Mouse (Mus musculus) midbrain, embryonic 11.5 days (tissue): ENCODE data around the gene Hivep2. TPM values are rescaled to one million over a fixed set of nuclear protein-coding genes. Genes with fewer than 3 reads are reported as not detected.
A peak's percentile ranks its signal among the peaks of the same experiment; 100 is the strongest.

ENCODE experiments used
- ATAC-seq: fragments of 200-750 bp; cut with Nextera tagmentation; 2 replicates; pipeline ENCODE4 v1.8.0; 2017; ENCODE audit warnings: moderate TSS enrichment, moderate library complexity; ENCODE audit not compliant: low FRiP score
- DNase-seq: peaks from one replicate; pipeline ENCODE4 v3.0.0; 2015; ENCODE audit warnings: low spot score; ENCODE audit errors: missing footprints
- H3K27ac ChIP-seq: fragments of 300-500 bp; sonication (generic); 2 replicates; pipeline ENCODE4 v1.5.1; 2014; ENCODE audit warnings: low read depth, low read length
- H3K27me3 ChIP-seq: fragments of 300-500 bp; sonication (generic); 2 replicates; pipeline ENCODE4 v1.6.1; 2014; ENCODE audit warnings: mild to moderate bottlenecking, low read length, moderate library complexity, mixed read lengths; ENCODE audit not compliant: control insufficient read depth, insufficient read depth
- H3K36me3 ChIP-seq: fragments of 300-500 bp; sonication (generic); 2 replicates; pipeline ENCODE4 v1.6.1; 2014; ENCODE audit warnings: mild to moderate bottlenecking, low read length, moderate library complexity, mixed read lengths; ENCODE audit not compliant: control insufficient read depth, insufficient read depth
- H3K4me1 ChIP-seq: fragments of 300-500 bp; sonication (generic); 2 replicates; pipeline ENCODE4 v1.6.1; 2014; ENCODE audit warnings: low read length; ENCODE audit not compliant: control insufficient read depth, insufficient read depth
- H3K4me2 ChIP-seq: fragments of 300-500 bp; sonication (generic); 2 replicates; pipeline ENCODE4 v1.6.1; 2014; ENCODE audit warnings: mild to moderate bottlenecking, moderate library complexity
- H3K4me3 ChIP-seq: fragments of 300-500 bp; sonication (generic); 2 replicates; pipeline ENCODE4 v1.5.1; 2014; ENCODE audit warnings: low read depth, low read length
- H3K9ac ChIP-seq: fragments of 300-500 bp; sonication (generic); 2 replicates; pipeline ENCODE4 v1.6.1; 2014; ENCODE audit warnings: low read length
- H3K9me3 ChIP-seq: fragments of 300-500 bp; sonication (generic); 2 replicates; pipeline ENCODE4 v1.6.1; 2016; ENCODE audit warnings: low read length; ENCODE audit not compliant: control insufficient read depth
- WGBS: fragments of 180-500 bp; shearing (Covaris S2); extraction: QIAGEN DNeasy Blood & Tissue Kit; methylation state at CpG from one replicate; pipeline ENCODE4 v1.1.7; 2014; 5-methylcytosine and 5-hydroxymethylcytosine counted together
- polyA plus RNA-seq: library from polyadenylated mRNA; unstranded; fragments of >200 nt; fragmentation: Nextera tagmentation; extraction: Ambion mirVana; gene quantifications from 2 replicates; pipeline ENCODE4 v1.2.1, GENCODE M21; 2014

Hivep2 gene
- polyA plus RNA-seq, 1 experiment from 2014 or later, result 5.4 TPM

GRCm38 (mm10) chr10:14101966-14102365, 136.1 kb downstream of the Hivep2 start:
- ATAC-seq (no peak), DNase-seq (no peak)
- Histone ChIP-seq H3K9me3 (no peaks in the 10 kb centered on the region), H3K27ac (no peak overlapping the region), H3K4me3 (no peak overlapping the region), H3K9ac (no peak overlapping the region), H3K4me2 (no peak overlapping the region), H3K36me3 (no peaks in the 10 kb centered on the region), H3K4me1 (no peaks in the 10 kb centered on the region), H3K27me3 (no peaks in the 10 kb centered on the region)
- WGBS, result 87% methylated on average over 5 of the region's 5 CpGs

GRCm38 (mm10) chr10:14107980-14108671, 142.3 kb downstream of the Hivep2 start:
- Histone ChIP-seq H3K36me3 (no peaks in the 10 kb centered on the region), H3K9me3 (no peaks in the 10 kb centered on the region), H3K4me2 (no peak overlapping the region), H3K27ac (no peak overlapping the region), H3K9ac (no peak overlapping the region), H3K4me3 (no peak overlapping the region), H3K4me1 (no peaks in the 10 kb centered on the region), H3K27me3 (no peaks in the 10 kb centered on the region)
- WGBS, result 80% methylated on average over 7 of the region's 7 CpGs
- ATAC-seq, result no peak
- DNase-seq, result peak; percentile 83

- no peak overlapping the region for H3K27ac ChIP-seq
- no peaks in the 10 kb centered on the region for H3K9me3 ChIP-seq
- ATAC-seq (no peak), DNase-seq (no peak)
- no peak overlapping the region for H3K9ac ChIP-seq
- no peaks in the 10 kb centered on the region for H3K36me3 ChIP-seq
- no peaks in the 10 kb centered on the region for H3K4me1 ChIP-seq
- H3K27me3 ChIP-seq, result no peaks in the 10 kb centered on the region
- H3K4me2 ChIP-seq, result no peak overlapping the region
- 84% methylated on average over 4 of the region's 4 CpGs for WGBS
- H3K4me3 ChIP-seq, result no peak overlapping the region
Measured at GRCm38 (mm10) chr10:14115846-14116245, 150.0 kb downstream of the Hivep2 start.

GRCm38 (mm10) chr10:14116978-14117377, 151.1 kb downstream of the Hivep2 start:
- Histone ChIP-seq H3K27ac (no peak overlapping the region), H3K27me3 (no peaks in the 10 kb centered on the region), H3K9ac (no peak overlapping the region), H3K4me3 (no peak overlapping the region), H3K4me1 (no peaks in the 10 kb centered on the region), H3K9me3 (no peaks in the 10 kb centered on the region), H3K36me3 (no peaks in the 10 kb centered on the region), H3K4me2 (no peak overlapping the region)
- WGBS, result 92% methylated on average over 5 of the region's 5 CpGs
- DNase-seq (no peak), ATAC-seq (no peak)

- WGBS, result 94% methylated on average over 5 of the region's 5 CpGs
- no peaks in the 10 kb centered on the region for H3K4me1 ChIP-seq
- no peak overlapping the region for H3K4me2 ChIP-seq
- ATAC-seq (no peak), DNase-seq (no peak)
- no peak overlapping the region for H3K27ac ChIP-seq
- no peak overlapping the region for H3K4me3 ChIP-seq
- no peaks in the 10 kb centered on the region for H3K9me3 ChIP-seq
- H3K36me3 ChIP-seq, result no peaks in the 10 kb centered on the region
- no peak overlapping the region for H3K9ac ChIP-seq
- no peaks in the 10 kb centered on the region for H3K27me3 ChIP-seq
Measured at GRCm38 (mm10) chr10:14119201-14119600, 153.3 kb downstream of the Hivep2 start.

GRCm38 (mm10) chr10:14120512-14120911, 154.6 kb downstream of the Hivep2 start:
- no peak overlapping the region for H3K9ac ChIP-seq
- no peak overlapping the region for H3K4me3 ChIP-seq
- DNase-seq (no peak), ATAC-seq (no peak)
- no peaks in the 10 kb centered on the region for H3K27me3 ChIP-seq
- no peaks in the 10 kb centered on the region for H3K36me3 ChIP-seq
- H3K4me2 ChIP-seq, result no peak overlapping the region
- H3K9me3 ChIP-seq, result no peaks in the 10 kb centered on the region
- H3K4me1 ChIP-seq, result no peaks in the 10 kb centered on the region
- H3K27ac ChIP-seq, result no peak overlapping the region
- WGBS, result 90% methylated on average over 3 of the region's 3 CpGs

- Histone ChIP-seq H3K4me1 (no peaks in the 10 kb centered on the region), H3K9ac (no peak overlapping the region), H3K27ac (no peak overlapping the region), H3K9me3 (no peaks in the 10 kb centered on the region), H3K4me2 (no peak overlapping the region), H3K36me3 (no peaks in the 10 kb centered on the region), H3K27me3 (no peaks in the 10 kb centered on the region), H3K4me3 (no peak overlapping the region)
- DNase-seq (no peak), ATAC-seq (no peak)
- 93% methylated on average over 12 of the region's 12 CpGs for WGBS
Measured at GRCm38 (mm10) chr10:14127826-14128225, 162.0 kb downstream of the Hivep2 start.

GRCm38 (mm10) chr10:14130270-14130669, 164.4 kb downstream of the Hivep2 start:
- Histone ChIP-seq H3K9me3 (no peaks in the 10 kb centered on the region), H3K27ac (no peak overlapping the region), H3K9ac (no peak overlapping the region), H3K27me3 (no peaks in the 10 kb centered on the region), H3K36me3 (no peaks in the 10 kb centered on the region), H3K4me3 (no peak overlapping the region), H3K4me2 (no peak overlapping the region), H3K4me1 (no peaks in the 10 kb centered on the region)
- ATAC-seq (no peak), DNase-seq (no peak)
- WGBS, result 72% methylated on average over 8 of the region's 8 CpGs

GRCm38 (mm10) chr10:14131307-14131706, 165.4 kb downstream of the Hivep2 start:
- WGBS, result 96% methylated on average over 13 of the region's 13 CpGs
- Histone ChIP-seq H3K4me2 (no peak overlapping the region), H3K36me3 (no peaks in the 10 kb centered on the region), H3K9ac (no peak overlapping the region), H3K27ac (no peak overlapping the region), H3K9me3 (no peaks in the 10 kb centered on the region), H3K4me1 (no peaks in the 10 kb centered on the region), H3K4me3 (no peak overlapping the region), H3K27me3 (no peaks in the 10 kb centered on the region)
- ATAC-seq, result no peak
- no peak for DNase-seq
